Mouse (Mus musculus): ENCODE measurements around the gene Mrps18b.
A peak's percentile ranks its signal among the peaks of the same experiment; 100 is the strongest.

Gene Mrps18b

GRCm38 (mm10) chr17:35870884-35871696 lies 45.1 kb downstream of the Mrps18b start:
- no peak for DNase-seq

- no peak for DNase-seq
Observed at GRCm38 (mm10) chr17:35870151-35870883, 45.9 kb downstream of the Mrps18b start.

- no peak for DNase-seq
Observed at GRCm38 (mm10) chr17:35869346-35870067, 46.7 kb downstream of the Mrps18b start.

- DNase-seq: no peak
Observed at GRCm38 (mm10) chr17:35868961-35869345, 47.2 kb downstream of the Mrps18b start.

- DNase-seq: no peak
Observed at GRCm38 (mm10) chr17:35868165-35868820, 47.9 kb downstream of the Mrps18b start.

GRCm38 (mm10) chr17:35866911-35867890 lies 49.0 kb downstream of the Mrps18b start:
- DNase-seq: no peak

- DNase-seq: no peak
Observed at GRCm38 (mm10) chr17:35866281-35866831, 49.8 kb downstream of the Mrps18b start.

GRCm38 (mm10) chr17:35865481-35866280 lies 50.5 kb downstream of the Mrps18b start, which contains the start of gene Ppp1r18:
TSS of gene Ppp1r18 (plus strand) at chr17:35865593.
- no peak for DNase-seq

GRCm38 (mm10) chr17:35864832-35865353 lies 51.3 kb downstream of the Mrps18b start:
- no peak for DNase-seq

- peak; percentile 87 for DNase-seq
Observed at GRCm38 (mm10) chr17:35861198-35861857, 54.9 kb downstream of the Mrps18b start, which contains the start of gene Nrm. TSS of gene Nrm (plus strand) at chr17:35861318.

- no peak for DNase-seq
Observed at GRCm38 (mm10) chr17:35860831-35861197, 55.4 kb downstream of the Mrps18b start.

Measured in cerebellum, adult 11 months (tissue).